Mouse (Mus musculus): ENCODE measurements around the gene Ripor1.

Gene Ripor1

DNA sequence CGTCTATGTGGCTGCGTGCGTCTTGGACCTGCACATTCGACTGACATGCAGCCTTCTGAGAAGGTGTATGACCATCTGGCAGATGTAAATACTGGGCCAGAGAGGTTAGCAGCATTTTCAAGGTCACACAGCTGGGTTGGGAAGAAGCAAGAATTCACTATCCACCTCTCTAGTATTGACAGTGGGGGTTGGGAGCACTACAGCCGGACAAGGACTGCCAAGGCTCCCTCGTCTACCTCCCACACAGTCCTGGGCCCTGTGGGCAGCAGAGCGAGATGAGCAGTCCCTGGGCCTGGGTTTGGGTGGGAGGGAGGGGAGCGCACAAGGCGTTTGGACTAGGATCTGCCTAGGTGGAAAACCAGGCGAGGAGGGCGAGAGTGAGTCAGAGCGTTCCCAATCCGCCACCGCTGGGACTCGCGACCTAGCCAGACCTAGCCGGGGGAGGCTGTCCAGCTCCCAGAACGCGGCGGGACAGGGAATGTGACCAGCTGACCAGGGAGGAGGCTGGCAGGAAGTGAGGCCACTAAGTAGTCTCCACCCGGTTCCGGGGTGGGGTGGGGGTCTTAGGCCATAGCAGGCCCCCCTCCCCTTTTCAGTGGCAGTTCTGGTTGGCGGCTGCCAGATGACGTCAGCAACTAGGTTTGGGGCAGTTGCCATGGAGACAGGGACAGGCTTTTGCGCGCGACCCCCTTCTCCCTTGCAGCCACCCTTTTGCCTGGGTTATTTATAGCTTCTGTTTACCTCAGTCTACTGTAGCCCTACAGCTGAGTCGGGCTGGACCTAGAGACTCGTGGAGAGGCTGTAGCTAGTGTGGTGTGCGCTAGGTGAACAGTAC, 1.4 kb downstream of the Ripor1 start:
- peak; percentile 91 for DNase-seq (ENCODE audit: extremely low spot score)

DNA sequence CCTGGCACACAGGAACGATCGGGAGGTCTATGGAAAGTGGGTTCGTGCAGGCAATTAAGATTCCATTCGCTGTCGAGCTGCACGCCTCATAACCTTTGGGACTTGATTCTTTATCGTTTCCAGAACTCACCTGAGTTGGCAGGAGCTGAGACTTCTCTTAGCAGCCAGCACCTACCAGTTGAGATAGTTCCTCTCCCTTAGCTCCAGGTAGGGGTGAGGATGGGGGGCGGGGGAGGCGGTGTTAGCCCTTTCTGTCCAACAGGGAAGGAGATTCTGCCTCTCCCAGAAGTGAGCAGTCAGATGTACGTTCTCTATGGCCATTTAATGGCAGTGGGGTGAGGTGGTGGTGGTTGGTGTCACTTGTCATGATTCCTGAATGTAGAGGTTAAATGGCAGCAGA, 2.0 kb downstream of the Ripor1 start:
- DNase-seq (ENCODE audit: extremely low spot score) = no peak

DNA sequence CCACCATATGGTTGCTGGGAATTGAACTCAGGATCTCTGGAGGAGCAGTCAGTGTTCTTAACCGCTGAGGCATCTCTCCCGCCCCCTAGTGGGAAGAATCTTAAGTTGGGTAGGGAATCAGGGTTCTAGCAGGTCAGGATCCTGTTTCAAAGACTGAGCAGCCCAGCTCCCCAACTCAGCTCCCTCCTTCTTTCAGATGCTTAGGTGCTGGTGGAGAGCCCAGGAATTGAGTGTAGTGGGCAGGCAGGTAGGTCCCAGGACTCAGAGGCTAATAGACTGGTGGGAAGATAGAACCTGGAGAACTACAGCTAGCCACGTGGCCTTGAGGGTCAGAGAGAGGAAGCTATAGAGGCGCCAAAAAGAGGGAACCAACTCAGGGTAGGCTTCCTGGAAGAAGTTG, 2.6 kb downstream of the Ripor1 start:
- peak; percentile 57 for DNase-seq (ENCODE audit: extremely low spot score)

DNA sequence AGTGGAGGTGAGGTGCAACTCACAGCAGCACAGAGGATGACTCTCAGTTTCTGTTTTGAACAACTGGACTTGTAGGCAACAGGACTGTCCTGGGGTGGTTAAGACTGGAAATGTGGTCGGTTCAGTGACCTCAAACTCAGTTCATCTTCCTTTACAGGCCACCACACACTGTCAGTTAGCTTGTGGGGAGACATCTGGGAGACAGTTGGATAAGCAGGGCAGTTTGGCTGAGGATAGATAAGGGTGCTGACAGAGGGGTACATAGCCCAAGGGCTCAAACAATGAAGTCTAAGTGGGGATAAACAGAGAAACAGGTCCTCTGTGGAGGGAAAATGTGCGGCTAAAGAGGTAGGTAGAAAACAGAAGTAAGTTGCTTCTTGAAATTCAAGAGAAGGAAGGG, 4.3 kb downstream of the Ripor1 start:
- no peak for DNase-seq (ENCODE audit: extremely low spot score)

DNA sequence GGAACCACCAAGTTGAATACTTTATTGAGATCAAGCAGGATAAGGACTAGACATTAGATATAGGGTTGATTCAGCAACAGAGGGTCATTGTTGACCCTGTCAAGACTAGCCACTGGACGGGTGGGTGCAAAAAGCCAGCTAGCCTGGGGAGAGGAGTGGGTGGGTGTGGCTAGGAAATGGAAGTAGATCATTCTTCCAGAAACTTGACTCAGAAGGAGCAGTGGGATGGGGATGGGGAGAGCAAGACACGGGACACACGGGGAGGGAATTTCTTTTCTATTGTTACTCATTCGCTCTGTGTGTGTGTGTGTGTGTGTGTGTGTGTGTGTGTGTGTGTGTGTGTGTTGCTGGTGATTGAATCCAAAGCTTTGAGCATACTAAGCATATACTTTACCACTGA, 4.7 kb downstream of the Ripor1 start:
- no peak for DNase-seq (ENCODE audit: extremely low spot score)

DNA sequence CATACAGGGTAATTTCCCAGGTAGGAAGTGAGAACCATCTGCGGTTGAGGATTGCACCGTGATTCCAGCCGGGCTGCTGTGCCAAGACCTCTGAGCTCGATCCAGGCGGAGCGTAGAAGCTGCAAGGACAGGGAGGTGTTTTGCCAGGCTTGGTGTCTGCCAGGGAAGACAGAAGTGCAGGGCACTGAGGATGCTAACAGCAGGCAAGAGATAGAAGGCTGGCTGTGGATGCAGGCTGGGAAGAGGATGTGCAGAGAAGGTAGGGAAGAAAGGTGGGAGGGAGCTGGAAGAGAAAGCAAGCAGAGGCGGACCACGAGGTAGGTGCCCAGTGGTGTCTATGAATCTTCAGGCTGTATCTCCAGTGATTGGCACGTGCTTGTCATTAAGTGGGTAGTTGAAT, 6.8 kb downstream of the Ripor1 start:
- no peak for DNase-seq (ENCODE audit: extremely low spot score)

DNA sequence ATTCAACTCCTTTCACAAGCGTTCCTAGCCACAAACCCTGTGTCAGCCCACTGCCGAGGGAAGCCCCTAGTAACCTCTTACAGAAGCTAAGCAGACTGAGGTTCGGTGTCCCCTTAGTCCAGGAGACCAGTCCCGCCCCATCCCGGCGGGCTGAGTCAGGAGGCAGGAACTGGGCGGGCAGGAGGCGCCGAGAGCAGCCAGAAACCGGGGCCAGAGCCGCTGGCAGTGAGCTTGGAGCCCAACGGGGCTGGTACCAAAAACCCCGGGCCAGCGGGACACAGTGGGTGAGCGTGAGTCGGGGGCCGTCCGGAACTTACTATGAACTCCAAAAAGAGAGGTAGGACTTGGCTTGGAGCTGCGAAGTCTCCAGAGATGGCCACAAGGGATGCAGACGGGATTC, 8.0 kb downstream of the Ripor1 start:
- DNase-seq (ENCODE audit: extremely low spot score) = peak; percentile 28

DNA sequence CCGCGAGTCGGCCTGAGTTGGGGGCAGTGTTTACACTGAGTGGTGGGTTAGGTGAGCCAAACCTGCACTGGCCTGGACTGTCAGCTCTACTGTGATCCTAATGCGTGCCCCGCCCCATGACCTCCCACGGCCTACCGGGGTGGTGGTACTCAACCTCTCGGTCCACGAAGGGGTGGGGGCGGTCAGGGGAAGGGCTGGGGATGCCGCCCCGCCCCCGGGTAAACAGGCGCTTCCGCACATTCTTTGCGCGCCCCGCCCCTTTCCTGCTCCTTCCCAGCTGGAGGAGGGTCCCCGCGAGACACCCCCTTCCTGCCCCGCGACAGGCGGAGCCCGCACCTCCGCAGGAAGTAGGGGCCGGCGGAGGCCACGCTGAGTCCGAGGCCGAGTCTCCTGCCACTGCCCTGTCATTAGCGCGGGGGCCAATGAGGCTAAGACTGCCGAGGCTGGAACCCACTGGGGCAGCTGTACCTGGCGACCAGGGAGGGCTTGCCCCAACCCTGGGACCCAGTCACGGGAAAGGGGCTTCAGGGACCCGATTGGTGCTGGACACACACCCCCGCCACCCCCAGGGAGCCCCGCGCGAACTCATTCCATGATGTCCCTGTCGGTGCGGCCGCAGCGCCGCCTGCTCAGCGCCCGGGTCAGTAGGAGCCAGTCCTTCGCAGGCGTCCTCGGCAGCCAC, 8.9 kb downstream of the Ripor1 start:
- DNase-seq (ENCODE audit: extremely low spot score) = peak; percentile 67

DNA sequence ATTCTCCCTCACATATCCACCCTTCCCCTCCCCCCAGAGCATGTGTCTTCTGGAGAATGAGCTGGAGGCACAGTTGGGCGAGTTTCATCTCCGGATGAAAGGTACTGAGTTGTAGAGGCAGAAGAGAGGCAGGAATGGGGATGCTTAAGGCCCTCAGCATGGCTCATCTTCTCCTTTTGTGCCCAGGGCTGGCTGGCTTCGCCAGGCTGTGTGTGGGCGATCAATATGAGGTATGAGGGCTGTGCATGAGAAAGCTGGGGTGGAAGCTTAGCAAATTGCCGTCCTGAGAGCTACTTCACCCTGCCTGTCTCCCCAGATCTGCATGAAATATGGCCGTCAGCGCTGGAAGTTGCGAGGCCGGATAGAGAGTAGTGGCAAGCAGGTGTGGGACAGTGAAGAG, 10.9 kb downstream of the Ripor1 start:
- no peak for DNase-seq (ENCODE audit: extremely low spot score)

DNA sequence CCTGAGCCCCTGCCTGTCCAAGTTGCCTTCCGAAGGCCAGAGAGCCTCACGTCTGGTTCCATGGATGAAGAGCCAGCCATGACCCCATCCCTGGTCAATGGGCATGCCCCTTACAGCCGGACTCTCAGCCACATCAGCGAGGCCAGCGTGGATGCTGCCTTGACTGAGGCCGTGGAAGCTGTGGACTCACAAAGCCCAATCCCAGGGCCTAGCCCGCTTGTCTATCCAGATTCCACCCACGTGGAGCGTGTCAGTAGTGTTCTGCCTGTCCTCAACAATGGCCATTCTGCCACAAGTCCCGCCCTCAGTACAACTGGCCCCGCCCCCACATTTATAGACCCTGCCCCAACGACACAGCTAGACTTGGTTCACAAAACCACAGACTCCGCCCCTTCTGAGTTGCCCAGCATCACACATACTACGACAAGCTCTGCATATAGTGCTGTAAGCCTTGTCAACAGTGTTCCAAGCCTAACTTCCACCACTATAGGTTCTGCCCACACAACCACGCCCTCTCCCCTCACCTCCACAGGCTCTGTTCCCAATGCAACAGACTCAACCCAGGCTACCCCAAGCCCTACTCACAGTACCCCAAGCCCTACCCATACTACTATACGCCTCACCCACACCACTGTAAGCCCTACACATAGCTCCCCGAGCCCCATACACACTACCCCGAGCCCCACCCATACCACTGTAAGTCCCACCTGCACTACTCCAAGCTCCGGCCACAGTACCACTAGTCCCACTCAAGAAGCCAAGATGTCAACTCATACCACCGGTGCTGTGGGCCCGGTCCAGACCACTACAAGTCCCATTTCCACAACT, 12.6 kb downstream of the Ripor1 start:
- DNase-seq (ENCODE audit: extremely low spot score) = no peak

DNA sequence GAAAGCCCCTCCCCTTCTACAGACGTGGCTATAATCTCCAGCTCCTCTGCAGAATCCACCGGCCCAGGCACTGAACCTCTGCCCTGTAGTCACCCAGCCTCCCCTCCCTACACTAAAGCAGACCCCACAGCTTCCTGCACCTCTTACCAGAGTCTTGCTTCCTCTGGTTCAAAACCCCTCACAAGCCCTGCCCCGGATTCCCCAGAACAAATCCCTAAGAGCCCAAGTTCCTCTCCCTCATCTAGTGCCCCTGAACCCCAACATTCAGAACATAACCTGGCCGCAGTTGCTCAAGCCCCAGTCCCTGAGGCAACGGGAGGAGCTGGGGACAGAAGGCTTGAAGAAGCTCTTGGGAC, 13.2 kb downstream of the Ripor1 start:
- no peak for DNase-seq (ENCODE audit: extremely low spot score)

DNA sequence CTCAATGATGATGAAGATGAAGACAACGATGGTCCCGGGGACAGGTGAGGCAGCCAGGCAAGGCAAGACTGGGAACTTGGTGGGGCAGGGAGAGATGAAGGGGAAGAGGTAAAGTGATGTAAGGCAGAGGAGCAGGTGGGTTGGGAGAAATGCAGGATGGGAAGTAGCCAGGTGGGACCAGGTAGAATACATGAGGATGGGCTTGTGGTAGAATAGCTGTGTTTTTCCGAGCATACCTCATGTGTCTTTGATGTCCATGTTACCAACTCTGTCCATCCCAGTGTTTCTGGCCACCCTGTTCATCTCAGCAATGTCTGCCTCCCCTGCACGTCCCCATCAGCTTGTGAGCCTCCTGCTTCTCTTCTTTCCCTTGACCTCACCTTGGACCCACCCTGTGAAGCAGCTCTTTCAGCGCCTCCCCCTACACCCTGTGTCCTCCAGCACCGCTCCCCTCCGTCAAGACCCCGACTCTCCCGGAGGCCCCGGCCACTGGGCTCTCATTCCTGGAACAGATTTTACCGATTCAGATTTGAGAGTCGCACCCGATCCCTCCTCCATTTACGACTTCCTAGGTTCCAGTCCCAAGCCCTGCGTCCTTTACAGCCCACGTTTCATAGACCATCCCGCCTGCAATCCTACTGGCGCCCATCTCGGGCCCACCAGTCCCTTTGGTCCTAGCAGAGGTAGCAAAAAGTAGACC, 14.0 kb downstream of the Ripor1 start:
- DNase-seq (ENCODE audit: extremely low spot score) = no peak

DNA sequence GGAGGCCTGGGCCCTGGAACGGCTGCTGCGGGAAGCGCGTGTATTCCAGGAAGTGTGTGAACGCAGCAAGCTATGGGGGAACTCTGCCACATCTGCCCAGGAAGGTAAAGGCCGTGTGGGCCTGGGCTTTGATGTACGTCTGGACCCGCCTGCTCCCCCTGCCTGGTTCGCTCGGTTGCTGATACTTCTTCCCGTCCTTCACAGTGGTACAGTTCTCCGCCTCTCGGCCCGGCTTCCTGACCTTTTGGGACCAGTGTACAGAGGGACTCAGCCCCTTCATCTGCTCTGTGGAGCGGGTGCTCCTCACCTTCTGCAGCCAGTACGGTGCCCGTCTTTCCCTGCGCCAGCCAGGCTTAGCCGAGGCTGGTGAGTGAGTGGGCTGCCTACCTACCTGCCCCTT, 15.2 kb downstream of the Ripor1 start:
- no peak for DNase-seq (ENCODE audit: extremely low spot score)

DNA sequence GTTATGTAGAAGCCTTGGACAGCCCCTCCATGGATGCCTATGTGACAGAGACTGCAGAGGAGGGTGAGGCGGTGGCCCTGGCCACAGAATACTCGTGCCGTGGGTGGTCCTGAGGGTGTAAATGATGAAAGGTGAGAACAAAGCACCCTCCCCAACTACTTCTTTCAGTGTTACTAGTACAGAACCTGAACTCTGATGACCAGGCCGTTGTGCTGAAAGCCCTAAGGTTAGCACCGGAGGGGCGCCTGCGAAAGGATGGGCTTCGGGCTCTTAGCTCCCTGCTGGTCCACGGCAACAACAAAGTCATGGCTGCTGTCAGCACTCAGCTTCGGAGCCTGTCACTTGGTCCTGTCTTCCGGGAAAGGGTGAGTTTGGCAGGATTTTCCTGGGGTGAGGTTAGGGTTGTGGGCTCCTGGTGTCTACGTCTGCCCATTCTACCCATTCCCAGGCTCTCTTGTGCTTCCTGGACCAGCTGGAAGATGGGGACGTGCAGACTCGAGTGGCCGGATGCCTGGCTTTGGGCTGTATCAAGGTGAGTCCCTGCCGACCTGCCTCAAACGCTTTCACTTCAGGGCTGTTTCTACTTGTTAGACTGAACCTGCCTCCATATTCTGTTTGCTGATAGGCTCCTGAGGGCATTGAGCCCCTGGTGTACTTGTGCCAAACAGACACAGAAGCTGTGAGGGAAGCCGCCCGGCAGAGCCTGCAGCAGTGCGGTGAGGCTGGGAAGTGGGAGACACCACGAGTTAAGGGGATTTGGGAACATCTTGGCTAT, 16.1 kb downstream of the Ripor1 start:
- DNase-seq (ENCODE audit: extremely low spot score) = no peak

DNA sequence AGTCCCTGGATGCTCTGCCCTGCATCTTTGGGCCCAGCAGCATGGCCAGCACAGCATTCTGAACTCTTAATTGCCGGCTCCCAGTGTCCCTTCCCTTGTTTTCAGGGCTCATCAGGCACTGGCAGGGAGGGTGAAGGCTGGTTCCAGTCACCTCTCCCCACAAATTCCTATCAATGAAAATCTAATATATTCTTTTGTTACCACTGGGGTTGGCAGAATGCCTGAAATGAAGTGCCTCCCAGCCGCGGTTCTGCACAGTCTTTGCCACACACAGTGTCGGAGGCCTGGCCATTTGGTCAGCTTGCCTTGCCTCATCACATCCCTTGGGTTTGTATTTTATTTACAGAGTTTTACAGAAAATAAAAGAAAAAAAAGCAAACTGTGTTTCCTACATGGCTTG, 16.8 kb downstream of the Ripor1 start:
- DNase-seq (ENCODE audit: extremely low spot score) = no peak

DNA sequence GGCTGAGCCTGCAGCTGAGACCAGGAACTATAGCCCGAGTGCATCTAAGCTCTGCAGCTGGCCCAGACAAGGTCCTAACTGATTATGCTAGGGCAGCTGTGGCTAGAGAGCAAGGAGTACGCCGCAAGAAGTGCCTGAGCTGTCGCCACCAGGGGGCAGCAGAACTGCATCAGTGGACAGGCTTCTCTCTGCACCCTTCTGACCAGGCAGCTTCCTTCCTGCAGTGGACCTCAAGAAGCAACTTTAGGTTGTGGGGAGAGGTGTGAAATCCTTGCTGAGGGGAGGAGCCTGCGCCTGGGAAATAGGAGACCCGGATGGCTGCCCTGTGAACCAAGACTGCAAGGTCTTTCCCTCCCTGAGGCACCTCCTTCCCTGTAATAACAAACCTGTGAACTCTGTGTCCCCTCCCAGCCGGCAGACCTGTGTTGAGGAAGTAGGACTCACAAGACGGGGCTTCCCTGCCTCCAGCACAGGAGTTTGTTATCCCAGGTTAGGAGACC, 17.4 kb downstream of the Ripor1 start:
- peak; percentile 92 for DNase-seq (ENCODE audit: extremely low spot score)

DNA sequence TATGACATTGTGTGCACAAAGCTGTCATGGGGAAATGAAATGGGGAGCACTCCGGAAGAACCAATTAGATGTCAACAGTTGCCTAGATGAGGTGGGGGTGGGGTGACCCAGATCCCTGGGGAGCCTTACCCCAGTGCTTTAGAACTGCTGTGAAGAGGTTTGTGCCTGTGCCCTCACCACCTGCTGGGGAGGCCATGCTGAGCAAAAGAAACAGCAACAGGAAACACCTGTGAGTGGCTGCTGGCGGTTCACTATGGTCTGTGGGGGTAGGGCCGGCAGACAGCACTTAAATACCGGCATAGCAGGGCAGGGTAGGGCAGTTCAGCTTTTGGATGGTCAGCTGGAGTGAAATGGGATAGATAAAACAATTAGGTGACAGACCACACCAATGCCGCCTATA, 18.1 kb downstream of the Ripor1 start:
- no peak for DNase-seq (ENCODE audit: extremely low spot score)

DNA sequence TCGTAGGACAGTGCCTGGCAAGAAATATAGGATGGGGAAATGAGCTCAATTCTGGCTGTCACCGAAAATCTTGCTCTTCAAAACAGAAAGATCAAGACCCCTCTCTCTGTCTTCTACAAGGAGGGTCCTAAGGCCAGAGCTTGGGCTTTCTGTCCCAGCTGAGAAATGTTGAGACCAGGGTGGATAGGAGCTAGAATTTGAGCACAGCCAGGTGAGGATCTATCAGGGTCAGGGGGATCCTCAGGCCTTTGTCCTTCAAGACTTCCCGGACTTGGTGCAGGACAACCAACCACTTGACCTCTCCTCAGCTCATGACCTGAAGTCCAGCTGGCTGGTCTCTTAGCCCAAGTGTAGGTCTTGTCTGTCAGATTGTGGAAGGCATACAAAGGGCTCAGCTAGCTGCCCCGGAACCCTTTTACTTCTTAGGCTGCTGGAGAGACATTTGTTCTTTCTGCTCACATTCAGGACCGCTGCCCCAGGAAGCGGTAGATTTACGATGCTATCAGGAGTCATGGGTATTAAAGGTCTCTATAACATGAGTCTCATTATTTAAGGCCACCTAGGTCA, 18.7 kb downstream of the Ripor1 start:
- DNase-seq (ENCODE audit: extremely low spot score) = no peak

DNA sequence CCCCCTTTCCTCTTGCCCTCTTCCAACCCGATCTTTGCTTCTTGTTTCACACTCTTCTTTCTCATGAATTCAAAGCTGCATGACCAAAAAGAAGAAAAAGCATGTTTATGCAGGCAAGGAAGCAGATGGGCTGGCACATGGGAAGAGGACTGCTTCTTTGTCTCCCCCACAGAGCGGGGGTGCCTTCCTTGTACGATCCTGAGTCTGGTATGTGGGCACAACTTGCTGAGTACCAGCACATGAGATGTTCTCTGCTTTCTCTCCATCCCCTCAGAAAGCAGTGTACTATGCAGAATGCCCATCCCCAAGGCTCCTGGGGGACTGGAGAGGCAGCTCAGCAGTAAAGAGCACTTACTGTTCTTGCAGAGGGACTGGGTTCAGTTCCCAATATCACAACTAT, 19.3 kb downstream of the Ripor1 start:
- no peak for DNase-seq (ENCODE audit: extremely low spot score)

DNA sequence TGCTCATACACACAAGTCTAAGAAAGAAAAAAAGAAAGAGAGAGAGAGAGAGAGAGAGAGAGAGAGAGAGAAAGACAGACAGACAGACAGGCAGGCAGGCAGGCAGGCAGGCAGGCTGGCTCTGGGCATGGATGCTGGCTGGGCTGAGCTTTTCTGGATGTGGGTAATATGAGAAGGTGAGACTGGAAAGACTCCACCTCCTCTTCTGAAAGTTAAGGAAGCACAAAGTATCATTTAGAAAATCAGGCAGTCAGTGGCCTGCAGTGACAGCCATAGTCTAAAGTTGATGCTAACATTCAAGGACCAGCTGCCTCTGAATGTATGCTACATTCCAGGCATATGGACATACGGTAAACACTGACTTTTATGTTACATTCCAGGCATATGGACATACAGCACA, 19.8 kb downstream of the Ripor1 start:
- peak; percentile 24 for DNase-seq (ENCODE audit: extremely low spot score)

DNA sequence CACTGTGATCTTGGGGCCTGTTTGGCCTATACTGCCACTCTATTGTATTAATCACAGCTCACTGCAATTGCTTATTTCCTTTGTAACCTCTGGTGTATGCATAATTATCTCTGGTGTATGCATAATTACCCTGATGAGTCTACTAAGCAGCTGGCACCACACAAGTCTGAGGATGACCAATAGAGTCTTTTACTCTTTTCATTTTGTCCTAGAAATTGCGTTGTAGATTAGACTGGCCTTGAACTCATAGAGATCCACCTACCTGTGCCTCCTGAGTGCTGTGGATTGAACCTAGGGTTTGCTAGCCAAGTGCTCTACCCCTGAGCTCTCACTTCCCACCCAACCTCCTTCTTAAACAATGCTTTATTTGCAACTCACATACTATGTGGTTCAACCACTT, 21.0 kb downstream of the Ripor1 start:
- no peak for DNase-seq (ENCODE audit: extremely low spot score)

Data from embryo, embryonic 9.5 days (tissue).